Mouse (Mus musculus): ENCODE measurements around the gene Avl9.

The Avl9 gene

GRCm38 (mm10) chr6:56714574-56715269, at the start of gene Avl9:
TSS of gene Avl9 (plus strand) at chr6:56714899.
- peak; percentile 99 for DNase-seq (ENCODE audit: low spot score)

- no peak for DNase-seq (ENCODE audit: low spot score)
These were observed 26.5 kb upstream of the Avl9 start for GRCm38 (mm10) chr6:56688238-56688637.

GRCm38 (mm10) chr6:56691205-56691604, 23.5 kb upstream of the Avl9 start:
- DNase-seq (ENCODE audit: low spot score) = peak; percentile 72

GRCm38 (mm10) chr6:56692445-56692844, 22.3 kb upstream of the Avl9 start:
- DNase-seq (ENCODE audit: low spot score) = no peak

GRCm38 (mm10) chr6:56703931-56704900, 10.5 kb upstream of the Avl9 start, which contains the start of gene Lsm5:
TSS of gene Lsm5 (minus strand) at chr6:56704710.
- peak; percentile 91 for DNase-seq (ENCODE audit: low spot score)

GRCm38 (mm10) chr6:56714186-56714573, 519 bp upstream of the Avl9 start:
- DNase-seq (ENCODE audit: low spot score) = no peak

GRCm38 (mm10) chr6:56715270-56715666, 569 bp downstream of the Avl9 start:
- DNase-seq (ENCODE audit: low spot score) = peak; percentile 43

GRCm38 (mm10) chr6:56719071-56719470, 4.4 kb downstream of the Avl9 start:
- DNase-seq (ENCODE audit: low spot score) = no peak

GRCm38 (mm10) chr6:56720877-56721276, 6.2 kb downstream of the Avl9 start:
- no peak for DNase-seq (ENCODE audit: low spot score)

- DNase-seq (ENCODE audit: low spot score) = no peak
These were observed 17.8 kb downstream of the Avl9 start for GRCm38 (mm10) chr6:56732545-56732944.

- peak; percentile 29 for DNase-seq (ENCODE audit: low spot score)
These were observed 31.3 kb downstream of the Avl9 start for GRCm38 (mm10) chr6:56745950-56746543.

- no peak for DNase-seq (ENCODE audit: low spot score)
These were observed 39.0 kb downstream of the Avl9 start for GRCm38 (mm10) chr6:56753719-56754118.

- no peak for DNase-seq (ENCODE audit: low spot score)
These were observed 41.4 kb downstream of the Avl9 start for GRCm38 (mm10) chr6:56756117-56756516.

- DNase-seq (ENCODE audit: low spot score) = no peak
These were observed 44.6 kb downstream of the Avl9 start for GRCm38 (mm10) chr6:56759324-56759723.

- DNase-seq (ENCODE audit: low spot score) = no peak
These were observed 50.6 kb downstream of the Avl9 start for GRCm38 (mm10) chr6:56765265-56765664.

GRCm38 (mm10) chr6:56765696-56766095, 51.0 kb downstream of the Avl9 start:
- DNase-seq (ENCODE audit: low spot score) = no peak

- peak; percentile 26 for DNase-seq (ENCODE audit: low spot score)
These were observed 61.1 kb downstream of the Avl9 start for GRCm38 (mm10) chr6:56775816-56776215.

- DNase-seq (ENCODE audit: low spot score) = no peak
These were observed 64.9 kb downstream of the Avl9 start for GRCm38 (mm10) chr6:56779636-56780035.

- DNase-seq (ENCODE audit: low spot score) = no peak
These were observed 69.0 kb downstream of the Avl9 start for GRCm38 (mm10) chr6:56783561-56784272.

- peak; percentile 23 for DNase-seq (ENCODE audit: low spot score)
These were observed 70.4 kb downstream of the Avl9 start for GRCm38 (mm10) chr6:56785068-56785467.

- no peak for DNase-seq (ENCODE audit: low spot score)
These were observed 73.0 kb downstream of the Avl9 start for GRCm38 (mm10) chr6:56787668-56788067.

- no peak for DNase-seq (ENCODE audit: low spot score)
These were observed 74.6 kb downstream of the Avl9 start for GRCm38 (mm10) chr6:56789336-56789735.
